Mouse (Mus musculus) mesoderm, embryonic 11.5 days (tissue): ENCODE data around the gene Prmt3.

Source experiments
- DNase-seq: peaks from one replicate; pipeline ENCODE4 v3.0.0-alpha.2; 2012; ENCODE audit warnings: low read depth, low spot score

The Prmt3 gene

GRCm38 (mm10) chr7:49857347-49857746 is 79.2 kb downstream of the Prmt3 start:
- no peak for DNase-seq

- no peak for DNase-seq
These were observed 80.1 kb downstream of the Prmt3 start for GRCm38 (mm10) chr7:49858257-49858656.

- DNase-seq = no peak
These were observed 81.7 kb downstream of the Prmt3 start for GRCm38 (mm10) chr7:49859820-49860219.

- DNase-seq = no peak
These were observed 83.0 kb downstream of the Prmt3 start for GRCm38 (mm10) chr7:49861196-49861595.

- no peak for DNase-seq
These were observed 85.6 kb downstream of the Prmt3 start for GRCm38 (mm10) chr7:49863753-49864152.

GRCm38 (mm10) chr7:49869656-49870055 is 91.5 kb downstream of the Prmt3 start:
- no peak for DNase-seq

- DNase-seq = no peak
These were observed 92.1 kb downstream of the Prmt3 start for GRCm38 (mm10) chr7:49870276-49870675.

- DNase-seq = no peak
These were observed 99.2 kb downstream of the Prmt3 start for GRCm38 (mm10) chr7:49877307-49877706.

- no peak for DNase-seq
These were observed 100.9 kb downstream of the Prmt3 start for GRCm38 (mm10) chr7:49879051-49879450.

- DNase-seq = no peak
These were observed 102.0 kb downstream of the Prmt3 start for GRCm38 (mm10) chr7:49879998-49880707.

GRCm38 (mm10) chr7:49882288-49882687 is 104.1 kb downstream of the Prmt3 start:
- DNase-seq = no peak

- DNase-seq = no peak
These were observed 104.7 kb downstream of the Prmt3 start for GRCm38 (mm10) chr7:49882694-49883389.

GRCm38 (mm10) chr7:49887776-49888390 is 109.7 kb downstream of the Prmt3 start:
- no peak for DNase-seq

GRCm38 (mm10) chr7:49894786-49895185 is 116.6 kb downstream of the Prmt3 start:
- no peak for DNase-seq

GRCm38 (mm10) chr7:49895296-49895695 is 117.2 kb downstream of the Prmt3 start:
- DNase-seq = no peak

- DNase-seq = no peak
These were observed 123.9 kb downstream of the Prmt3 start for GRCm38 (mm10) chr7:49902003-49902552.

- DNase-seq = no peak
These were observed 129.3 kb downstream of the Prmt3 start for GRCm38 (mm10) chr7:49907191-49908171.
